Mouse (Mus musculus) hindbrain, embryonic 12.5 days (tissue): Measurements from ENCODE around the gene Cacnb1. TPM values are rescaled to one million over a fixed set of nuclear protein-coding genes. Genes with fewer than 3 reads are reported as not detected.
A peak's percentile ranks its signal among the peaks of the same experiment; 100 is the strongest.

Experiments used
- ATAC-seq: fragments of 200-750 bp; cut with Nextera tagmentation; 2 replicates; pipeline ENCODE4 v1.8.0; 2017; ENCODE audit warnings: moderate TSS enrichment; ENCODE audit not compliant: low FRiP score
- H3K27ac ChIP-seq: fragments of 300-500 bp; sonication (generic); 2 replicates; pipeline ENCODE4 v1.5.1; 2016; ENCODE audit warnings: mild to moderate bottlenecking
- H3K27me3 ChIP-seq: fragments of 300-500 bp; sonication (generic); 2 replicates; pipeline ENCODE4 v1.6.1; 2016; ENCODE audit warnings: mild to moderate bottlenecking
- H3K36me3 ChIP-seq: fragments of 300-500 bp; sonication (generic); 2 replicates; pipeline ENCODE4 v1.6.1; 2016; ENCODE audit warnings: mild to moderate bottlenecking
- H3K4me1 ChIP-seq: fragments of 300-500 bp; sonication (generic); 2 replicates; pipeline ENCODE4 v1.6.1; 2016
- H3K4me2 ChIP-seq: fragments of 300-500 bp; sonication (generic); replicated peaks from 2 replicates; pipeline ENCODE4 v1.6.1; 2016; ENCODE audit warnings: mild to moderate bottlenecking
- H3K4me3 ChIP-seq: fragments of 300-500 bp; sonication (generic); 2 replicates; pipeline ENCODE4 v1.5.1; 2016; ENCODE audit warnings: mild to moderate bottlenecking
- H3K9ac ChIP-seq: fragments of 300-500 bp; sonication (generic); 2 replicates; pipeline ENCODE4 v1.6.1; 2016; ENCODE audit warnings: mild to moderate bottlenecking, moderate library complexity
- H3K9me3 ChIP-seq: fragments of 300-500 bp; sonication (generic); replicated peaks from 2 replicates; pipeline ENCODE4 v1.6.1; 2016; ENCODE audit warnings: mild to moderate bottlenecking
- WGBS: fragments of 180-500 bp; shearing (Covaris S2); methylation state at CpG from one replicate; pipeline ENCODE4 v1.1.7; 2016; 5-methylcytosine and 5-hydroxymethylcytosine counted together
- polyA plus RNA-seq: library from polyadenylated mRNA; unstranded; fragments of >200 nt; fragmentation: Nextera tagmentation; extraction: Ambion mirVana; gene quantifications from 2 replicates; pipeline ENCODE4 v1.2.1, GENCODE M21; 2016

Cacnb1 gene
- polyA plus RNA-seq, 1 experiment from 2014 or later, result 39.6 TPM

- whole genome bisulfite sequencing, result 12% methylated on average over 12 of the region's 12 CpGs
- H3K4me1 ChIP-seq, result peaks cover 30% of the 10 kb centered on the region
- H3K9ac ChIP-seq, result no peak overlapping the region
- H3K27me3 ChIP-seq, result peaks cover 21% of the 10 kb centered on the region
- H3K4me2 ChIP-seq, result 0 out of 2 replicates have a peak overlapping the region, but pooled peaks have one; percentile 2
- no peak overlapping the region for H3K4me3 ChIP-seq
- 0 out of 2 replicates have a peak, but pooled peaks have one; percentile 11 for ATAC-seq
- peaks cover 25% of the 10 kb centered on the region for H3K36me3 ChIP-seq
- no peak overlapping the region for H3K27ac ChIP-seq
- no peaks in the 10 kb centered on the region for H3K9me3 ChIP-seq
These were observed 20.2 kb downstream of the Cacnb1 start for GRCm38 (mm10) chr11:98002627-98003026.

- H3K4me2 ChIP-seq, result no peak overlapping the region
- H3K9me3 ChIP-seq, result no peaks in the 10 kb centered on the region
- peaks cover 30% of the 10 kb centered on the region for H3K4me1 ChIP-seq
- whole genome bisulfite sequencing, result 52% methylated on average over 6 of the region's 6 CpGs
- H3K27me3 ChIP-seq, result peaks cover 21% of the 10 kb centered on the region
- H3K9ac ChIP-seq, result no peak overlapping the region
- H3K4me3 ChIP-seq, result no peak overlapping the region
- H3K27ac ChIP-seq, result no peak overlapping the region
- ATAC-seq, result no peak
- peaks cover 20% of the 10 kb centered on the region for H3K36me3 ChIP-seq
These were observed 20.8 kb downstream of the Cacnb1 start for GRCm38 (mm10) chr11:98001986-98002385.

- Histone ChIP-seq H3K36me3 (peaks cover 16% of the 10 kb centered on the region), H3K4me1 (peaks cover 30% of the 10 kb centered on the region), H3K4me2 (no peak overlapping the region), H3K27ac (no peak overlapping the region), H3K27me3 (peaks cover 21% of the 10 kb centered on the region), H3K9ac (no peak overlapping the region), H3K9me3 (no peaks in the 10 kb centered on the region), H3K4me3 (no peak overlapping the region)
- 44% methylated on average over 11 of the region's 11 CpGs for WGBS
- no peak for ATAC-seq
These were observed 21.4 kb downstream of the Cacnb1 start for GRCm38 (mm10) chr11:98001351-98001824.

- no peak overlapping the region for H3K9ac ChIP-seq
- H3K27me3 ChIP-seq, result peaks cover 21% of the 10 kb centered on the region
- H3K36me3 ChIP-seq, result peaks cover 13% of the 10 kb centered on the region
- peaks cover 34% of the 10 kb centered on the region for H3K4me1 ChIP-seq
- no peak for ATAC-seq
- WGBS, result 48% methylated on average over 7 of the region's 7 CpGs
- no peak overlapping the region for H3K27ac ChIP-seq
- no peak overlapping the region for H3K4me2 ChIP-seq
- H3K4me3 ChIP-seq, result no peak overlapping the region
- H3K9me3 ChIP-seq, result no peaks in the 10 kb centered on the region
These were observed 22.3 kb downstream of the Cacnb1 start for GRCm38 (mm10) chr11:98000378-98001140.

- H3K4me3 ChIP-seq, result no peak overlapping the region
- no peak overlapping the region for H3K9ac ChIP-seq
- WGBS, result 55% methylated on average over 5 of the region's 5 CpGs
- H3K4me2 ChIP-seq, result no peak overlapping the region
- ATAC-seq, result no peak
- no peaks in the 10 kb centered on the region for H3K9me3 ChIP-seq
- peaks cover 23% of the 10 kb centered on the region for H3K27me3 ChIP-seq
- no peak overlapping the region for H3K27ac ChIP-seq
- H3K4me1 ChIP-seq, result peaks cover 40% of the 10 kb centered on the region
- peaks cover 6% of the 10 kb centered on the region for H3K36me3 ChIP-seq
These were observed 23.1 kb downstream of the Cacnb1 start for GRCm38 (mm10) chr11:97999748-98000147.

GRCm38 (mm10) chr11:97998898-97999608 lies 23.8 kb downstream of the Cacnb1 start:
- H3K36me3 ChIP-seq, result peaks cover 3% of the 10 kb centered on the region
- H3K9ac ChIP-seq, result no peak overlapping the region
- no peak overlapping the region for H3K4me3 ChIP-seq
- H3K4me1 ChIP-seq, result peaks cover 42% of the 10 kb centered on the region
- no peak for ATAC-seq
- H3K27me3 ChIP-seq, result peaks cover 30% of the 10 kb centered on the region
- 72% methylated on average over 7 of the region's 7 CpGs for WGBS
- H3K27ac ChIP-seq, result no peak overlapping the region
- H3K9me3 ChIP-seq, result no peaks in the 10 kb centered on the region
- no peak overlapping the region for H3K4me2 ChIP-seq

- Histone ChIP-seq H3K4me3 (no peak overlapping the region), H3K27ac (no peak overlapping the region), H3K4me1 (peaks cover 34% of the 10 kb centered on the region), H3K4me2 (no peak overlapping the region), H3K36me3 (no peaks in the 10 kb centered on the region; the same call in 1 of the 2 replicates), H3K9me3 (no peaks in the 10 kb centered on the region), H3K27me3 (peaks cover 29% of the 10 kb centered on the region), H3K9ac (no peak overlapping the region)
- ATAC-seq, result no peak
- 84% methylated on average over 11 of the region's 11 CpGs for WGBS
These were observed 24.6 kb downstream of the Cacnb1 start for GRCm38 (mm10) chr11:97998074-97998793.

GRCm38 (mm10) chr11:97997387-97997960 lies 25.4 kb downstream of the Cacnb1 start:
- ATAC-seq, result no peak
- Histone ChIP-seq H3K4me3 (no peak overlapping the region), H3K9ac (no peak overlapping the region), H3K27ac (no peak overlapping the region), H3K36me3 (no peaks in the 10 kb centered on the region), H3K4me1 (peaks cover 27% of the 10 kb centered on the region), H3K27me3 (peaks cover 21% of the 10 kb centered on the region), H3K9me3 (no peaks in the 10 kb centered on the region), H3K4me2 (no peak overlapping the region)
- 78% methylated on average over 8 of the region's 8 CpGs for WGBS

GRCm38 (mm10) chr11:97996691-97997090 lies 26.1 kb downstream of the Cacnb1 start:
- no peak overlapping the region for H3K4me3 ChIP-seq
- peaks cover 18% of the 10 kb centered on the region for H3K27me3 ChIP-seq
- H3K9ac ChIP-seq, result no peak overlapping the region
- WGBS, result 65% methylated on average over 1 of the region's 1 CpGs
- ATAC-seq, result no peak
- H3K36me3 ChIP-seq, result no peaks in the 10 kb centered on the region
- peaks cover 26% of the 10 kb centered on the region for H3K4me1 ChIP-seq
- H3K4me2 ChIP-seq, result no peak overlapping the region
- H3K27ac ChIP-seq, result no peak overlapping the region
- no peaks in the 10 kb centered on the region for H3K9me3 ChIP-seq

- peaks cover 21% of the 10 kb centered on the region for H3K4me1 ChIP-seq
- H3K4me2 ChIP-seq, result peak within 1 kb of the TSS; percentile 85
- WGBS, result under 1% methylated on average over 26 of the region's 26 CpGs
- peak within 1 kb of the TSS; percentile 31 for H3K4me3 ChIP-seq
- no peak within 1 kb of the TSS for H3K27ac ChIP-seq
- H3K9ac ChIP-seq, result peak within 1 kb of the TSS; percentile 54
- ATAC-seq, result 0 out of 2 replicates have a peak, but pooled peaks have one; percentile 38
- H3K36me3 ChIP-seq, result no peaks in the 10 kb centered on the region
- peaks cover 15% of the 10 kb centered on the region; the same call in 1 of the 2 replicates for H3K27me3 ChIP-seq
- no peaks in the 10 kb centered on the region for H3K9me3 ChIP-seq
These were observed 27.1 kb downstream of the Cacnb1 start, which contains the start of gene Arl5c for GRCm38 (mm10) chr11:97995564-97996288. Gene Arl5c, minus strand, starts transcription at chr11:97996181.

- Histone ChIP-seq H3K9me3 (no peaks in the 10 kb centered on the region), H3K4me3 (peak overlapping the region; percentile 31), H3K36me3 (no peaks in the 10 kb centered on the region), H3K27me3 (peaks cover 11% of the 10 kb centered on the region; the same call in 1 of the 2 replicates), H3K9ac (no peak overlapping the region), H3K4me2 (peak overlapping the region; percentile 85), H3K27ac (no peak overlapping the region), H3K4me1 (peaks cover 22% of the 10 kb centered on the region)
- ATAC-seq, result peak; percentile 59; the same call in 1 of the 2 replicates
- 6% methylated on average over 13 of the region's 13 CpGs for WGBS
These were observed 28.2 kb downstream of the Cacnb1 start for GRCm38 (mm10) chr11:97994539-97995100.
